Mouse (Mus musculus) ES-CJ7 (cell line): ENCODE measurements at regions not wholly inside any gene's neighbourhood (a gene's known extent, or its start where the extent isn't known, plus 50 kb on each side); places are given as distances from the start of the nearest gene placed in this dataset.

Experiments used
- DNase-seq: peaks from one replicate; pipeline ENCODE4 v3.0.0; 2011; ENCODE audit warnings: low read depth, low spot score

DNA sequence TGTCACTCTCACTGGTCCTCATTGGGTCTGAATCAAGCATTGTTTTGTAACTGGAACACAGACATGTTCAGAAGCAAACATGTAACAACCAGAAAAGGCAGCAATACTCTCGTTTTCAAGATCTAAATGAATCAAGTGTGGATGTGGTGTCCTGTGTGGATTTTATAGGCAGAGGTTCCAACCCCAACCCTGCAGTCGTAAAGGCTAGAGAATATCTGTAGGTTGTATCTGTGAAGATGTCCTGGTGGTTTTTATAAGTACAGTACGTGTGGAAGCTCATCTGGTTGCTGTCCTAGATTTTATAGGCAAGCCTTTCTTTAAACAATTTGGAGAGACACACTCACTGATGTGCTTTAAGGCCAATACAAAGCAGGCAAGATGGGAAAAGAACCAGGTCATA, 518.8 kb upstream of the Atp11b start:
- DNase-seq: no peak

DNA sequence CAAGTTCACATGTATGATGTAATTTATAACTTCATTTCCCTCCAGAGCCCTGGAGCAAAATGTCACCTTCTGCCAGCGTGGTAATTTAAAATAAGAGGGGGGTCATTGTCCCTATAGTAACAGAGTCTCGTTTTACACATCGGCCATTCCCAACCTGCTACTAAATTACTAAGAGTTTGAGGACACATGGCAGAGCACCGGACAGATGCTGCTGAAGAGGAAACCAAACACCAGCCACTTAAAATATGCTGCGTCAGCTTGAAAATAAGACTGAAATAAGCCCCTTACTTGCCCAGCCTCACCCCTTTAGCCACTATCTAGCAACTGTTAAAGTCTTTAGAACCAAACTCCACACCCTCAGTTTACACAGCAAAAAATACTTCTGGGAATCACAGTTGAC, 518.1 kb upstream of the Atp11b start:
- DNase-seq: no peak

- no peak for DNase-seq
Measured at GRCm38 (mm10) chr3:35237342-35237741, 516.6 kb upstream of the Atp11b start.

GRCm38 (mm10) chr3:35242349-35242748, 511.6 kb upstream of the Atp11b start:
- DNase-seq: peak; percentile 8

DNA sequence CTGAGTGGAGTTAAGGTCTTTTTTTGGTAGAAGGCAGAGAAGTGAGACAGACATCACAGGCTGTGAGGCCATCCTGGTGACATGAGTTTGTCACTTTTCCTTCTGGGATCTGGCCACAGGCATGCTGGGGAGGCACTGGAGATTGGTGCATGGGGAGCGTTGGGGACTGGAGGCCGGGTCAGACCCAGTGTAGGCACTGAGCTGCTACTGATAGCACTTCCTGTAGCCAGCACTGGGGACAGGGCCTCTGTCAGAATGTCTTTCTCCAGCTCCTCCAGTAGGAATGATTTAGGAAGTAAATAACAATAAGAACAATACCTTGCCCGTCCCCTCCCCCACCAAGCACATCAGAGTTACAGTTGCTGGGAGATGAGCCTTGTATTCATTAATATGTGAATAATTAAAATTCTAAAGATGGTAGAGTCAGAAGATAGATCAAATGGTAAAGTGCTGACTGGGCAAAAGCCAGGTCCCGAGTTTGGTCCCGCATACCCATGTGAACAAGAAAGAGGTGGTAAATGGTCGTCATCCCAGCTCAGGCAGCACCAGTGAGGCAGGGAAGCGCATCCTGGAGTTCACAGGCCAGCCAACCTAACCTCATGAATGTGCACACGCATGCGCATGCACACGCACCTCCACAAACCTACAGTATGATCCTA, 510.9 kb upstream of the Atp11b start:
- DNase-seq: peak; percentile 11

DNA sequence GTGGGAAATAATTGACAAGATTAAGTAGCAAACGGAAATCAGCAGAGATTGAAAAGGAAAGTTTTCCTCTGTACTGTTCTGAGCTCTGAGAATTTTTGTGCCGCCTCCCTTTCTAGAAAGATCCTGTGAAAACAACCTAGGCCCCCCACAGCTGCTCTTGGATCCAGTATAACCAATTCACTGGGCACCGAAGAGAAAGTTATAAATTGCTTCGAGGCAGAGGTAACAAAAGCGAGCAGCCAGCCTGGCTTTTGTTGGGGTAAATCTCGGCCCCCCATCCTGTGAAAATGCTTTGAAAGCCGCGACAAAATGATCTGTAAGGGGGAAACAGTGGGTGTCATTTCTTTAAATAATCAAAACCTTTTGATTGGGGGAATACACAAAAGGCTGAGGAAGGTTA, 508.9 kb upstream of the Atp11b start:
- DNase-seq: no peak

DNA sequence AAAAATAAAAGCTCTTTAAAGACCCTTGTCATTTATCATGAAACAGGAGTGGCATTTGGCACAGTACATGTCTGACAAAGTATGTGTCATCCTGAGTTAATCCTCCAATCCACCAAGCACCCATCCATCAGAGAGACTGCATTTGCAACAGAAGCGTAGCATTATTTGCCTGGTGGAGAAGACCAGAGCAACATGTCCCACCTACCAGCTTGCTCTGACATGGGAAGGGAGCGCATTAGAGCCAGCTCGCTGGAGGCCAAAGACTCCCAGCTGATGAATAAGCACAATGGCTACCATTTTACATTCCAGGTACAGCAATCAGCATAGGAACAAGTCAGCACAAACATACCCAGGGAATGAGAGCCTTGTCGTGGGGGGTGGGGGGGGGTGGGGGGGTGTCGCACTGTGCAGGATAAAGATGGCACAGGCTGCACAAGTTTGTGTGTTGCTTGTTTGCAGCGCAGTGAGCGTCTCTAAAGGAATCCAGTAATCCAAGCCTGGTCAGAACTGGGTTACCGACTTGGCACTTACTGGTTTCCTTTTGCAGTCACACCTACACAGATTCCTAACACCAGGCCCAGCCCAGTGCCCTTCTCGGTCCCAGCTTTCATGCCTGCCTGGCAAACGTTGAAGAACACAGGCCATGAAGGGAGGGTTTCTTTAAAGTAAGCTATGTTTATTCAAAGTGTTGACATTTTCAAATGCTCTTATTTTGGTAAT, 507.8 kb upstream of the Atp11b start:
- peak; percentile 5 for DNase-seq

- no peak for DNase-seq
Measured at GRCm38 (mm10) chr3:35249160-35249559, 504.7 kb upstream of the Atp11b start.

- DNase-seq: no peak
Measured at GRCm38 (mm10) chr3:35250092-35250749, 503.7 kb upstream of the Atp11b start.

DNA sequence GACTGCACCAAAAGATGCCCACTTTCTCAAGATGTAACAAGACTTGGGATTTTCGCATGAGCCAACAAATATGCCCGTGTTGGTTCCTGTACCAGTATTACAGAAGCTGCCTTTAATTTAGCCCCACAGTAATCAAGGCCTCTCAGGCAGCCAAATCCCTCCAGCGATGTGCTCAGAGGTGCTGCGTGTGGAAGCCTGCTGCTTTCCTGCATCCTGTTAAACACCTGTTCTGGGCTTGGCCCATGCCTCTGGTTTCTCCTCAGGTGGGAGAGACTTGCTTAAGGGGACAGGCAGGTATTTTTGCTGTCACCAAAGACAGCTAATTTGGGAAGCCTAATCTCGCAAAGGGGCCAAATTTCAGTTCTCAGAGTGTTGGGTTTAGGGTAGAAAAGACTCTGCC, 500.0 kb upstream of the Atp11b start:
- DNase-seq: no peak

GRCm38 (mm10) chr3:35260936-35261335, 493.0 kb upstream of the Atp11b start:
- DNase-seq: no peak

GRCm38 (mm10) chr3:35268949-35269348, 485.0 kb upstream of the Atp11b start:
- no peak for DNase-seq

GRCm38 (mm10) chr3:35269977-35270880, 483.7 kb upstream of the Atp11b start:
- no peak for DNase-seq

DNA sequence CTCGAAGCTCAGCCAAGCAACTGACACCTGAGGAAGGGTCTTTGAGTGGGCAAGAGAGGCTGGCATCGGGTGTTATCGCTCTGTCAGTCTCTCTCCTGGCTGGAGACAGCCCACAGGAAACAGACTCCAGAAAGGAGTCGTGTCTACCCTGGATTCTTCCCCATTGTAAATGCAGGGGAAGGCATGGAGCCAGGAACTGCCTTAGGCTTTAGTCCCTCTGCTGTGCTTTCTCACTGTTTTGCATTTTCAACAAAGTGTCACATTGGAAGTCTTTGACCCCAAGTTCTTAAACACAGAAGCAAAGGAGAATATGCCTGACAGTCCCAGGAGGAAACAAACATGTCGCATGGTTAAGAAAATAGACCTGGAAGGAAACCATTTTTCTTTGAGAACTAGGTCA, 480.4 kb upstream of the Atp11b start:
- DNase-seq: no peak

DNA sequence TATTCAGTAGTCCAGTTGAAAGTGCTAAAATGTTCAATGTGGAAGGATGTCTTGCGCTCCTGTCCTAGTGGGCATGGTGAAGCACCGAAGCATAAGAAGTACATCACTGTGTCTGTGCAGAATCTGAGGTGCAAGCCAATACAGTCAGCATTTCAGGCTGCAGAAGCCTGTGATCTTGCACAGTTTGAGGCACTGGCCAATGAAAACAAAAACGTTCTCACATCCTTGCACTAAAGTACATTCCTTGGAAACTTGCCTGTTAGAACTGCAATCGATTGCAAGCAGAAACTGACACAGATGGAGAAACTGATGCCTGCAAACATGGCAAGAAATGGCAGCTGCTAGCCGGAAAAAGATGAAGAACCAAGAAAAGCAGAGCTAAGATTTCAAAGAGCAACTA, 472.9 kb upstream of the Atp11b start:
- DNase-seq: no peak

DNA sequence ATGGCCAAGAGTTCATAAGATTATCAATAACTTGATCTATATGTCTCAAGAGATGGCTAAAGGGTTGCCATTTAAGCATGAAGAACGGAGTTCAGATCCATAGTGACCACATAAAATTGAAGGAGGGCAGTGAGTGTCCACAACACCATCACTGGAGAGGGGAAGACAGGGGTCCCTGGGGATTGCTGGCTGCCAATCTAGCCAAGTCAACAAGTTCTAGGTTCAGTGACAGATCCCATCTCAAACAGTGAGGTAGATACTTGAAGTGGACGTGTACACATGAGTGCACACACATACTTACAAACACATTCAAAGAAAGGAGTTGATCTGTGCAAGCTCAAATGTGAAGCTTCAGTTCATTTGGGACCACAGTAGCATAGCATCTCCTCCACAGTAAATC, 471.8 kb upstream of the Atp11b start:
- no peak for DNase-seq

GRCm38 (mm10) chr3:35294771-35295170, 459.1 kb upstream of the Atp11b start:
- DNase-seq: no peak

DNA sequence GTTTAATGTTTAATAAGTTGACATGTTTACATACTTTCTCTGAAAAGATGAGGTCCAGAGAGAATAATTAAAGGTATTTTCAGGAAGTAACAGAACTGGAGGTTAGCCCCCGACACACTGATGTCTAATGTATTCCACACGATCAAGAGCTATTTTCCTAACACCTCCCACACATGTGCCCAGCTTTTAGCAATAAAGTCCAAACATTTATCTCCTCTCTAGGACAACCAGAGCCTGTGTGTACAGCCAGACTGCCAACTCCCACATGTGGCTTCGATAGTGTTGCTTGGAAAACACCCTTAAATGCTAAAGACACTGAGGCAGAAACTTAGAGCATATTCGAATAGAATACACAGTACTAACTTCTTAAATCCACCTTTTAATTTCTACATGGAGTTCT, 458.2 kb upstream of the Atp11b start:
- no peak for DNase-seq

DNA sequence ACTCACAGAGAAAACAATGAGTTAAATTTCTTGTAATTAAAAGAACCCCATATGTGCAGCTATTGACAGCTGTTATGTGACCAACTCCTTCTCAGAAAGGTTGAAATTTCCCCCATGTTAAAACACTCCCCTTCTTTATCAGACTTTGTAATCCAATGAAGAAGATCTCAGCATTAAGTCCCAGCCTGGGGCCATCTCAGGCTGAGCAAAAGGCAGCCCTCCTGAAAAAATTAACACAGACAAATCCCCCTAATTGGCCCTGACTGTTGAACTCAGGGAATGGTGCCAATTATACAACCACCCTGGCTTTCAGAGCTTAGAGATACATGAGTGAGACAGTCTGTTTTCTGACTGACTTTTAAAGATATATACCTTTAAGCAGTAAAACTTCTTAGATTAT, 454.9 kb upstream of the Atp11b start:
- no peak for DNase-seq

DNA sequence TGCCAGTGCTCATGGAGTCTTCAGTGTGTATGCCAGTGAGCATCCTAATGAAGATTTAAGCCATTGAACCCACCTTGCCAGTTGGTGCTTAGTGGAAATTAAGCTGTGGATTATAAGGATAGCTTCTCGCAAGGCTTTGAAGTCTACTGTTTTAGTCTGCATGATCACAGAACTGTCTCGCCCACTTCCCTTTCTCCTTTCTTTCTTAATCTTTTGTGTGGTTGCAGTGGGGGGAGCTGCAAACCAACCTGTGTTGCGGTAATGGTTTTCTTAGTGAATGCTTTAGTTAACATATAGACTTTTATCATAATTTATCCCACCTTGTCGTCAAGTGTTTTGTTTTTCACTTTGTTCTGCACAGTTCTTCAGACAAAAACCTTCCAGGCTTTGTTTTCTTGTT, 447.9 kb upstream of the Atp11b start:
- no peak for DNase-seq

DNA sequence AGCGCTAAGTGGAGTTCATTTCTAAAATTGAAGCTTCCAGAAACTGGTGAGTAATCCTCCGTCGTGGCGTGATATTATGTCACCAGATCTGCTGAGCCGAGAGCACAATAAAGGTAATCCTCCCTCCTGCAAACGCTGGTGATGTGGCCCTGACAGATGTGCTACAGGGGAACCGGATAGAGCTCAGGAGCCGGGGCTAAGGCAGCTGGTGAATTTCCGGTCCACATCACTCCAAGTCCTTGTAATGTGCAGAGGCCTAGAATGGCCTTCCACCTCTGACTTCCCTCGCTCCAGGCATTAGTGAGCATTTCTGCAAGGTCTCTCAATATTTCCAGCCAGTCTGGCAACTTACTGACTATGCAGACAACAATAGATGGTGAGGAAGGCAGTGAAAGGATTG, 439.7 kb upstream of the Atp11b start:
- no peak for DNase-seq

GRCm38 (mm10) chr3:35315162-35315561, 438.7 kb upstream of the Atp11b start:
- no peak for DNase-seq
